Mouse (Mus musculus) kidney, postnatal 14 days (tissue): ENCODE data around the gene Vmn1r168.
"Not testable (repeated sequence)": the region's sequence is repeated elsewhere in the genome, so short reads cannot be mapped to it uniquely, and the experiment has no call there.

Experiments
- DNase-seq: peaks from one replicate; pipeline ENCODE4 v3.0.0; 2022; ENCODE audit warnings: mixed read lengths

Gene Vmn1r168

GRCm38 (mm10) chr7:23539432-23539831 is at the start of gene Vmn1r168:
TSS of gene Vmn1r168 (plus strand) at chr7:23539732.
- DNase-seq = not testable (repeated sequence)

GRCm38 (mm10) chr7:23507106-23507505 is 32.4 kb upstream of the Vmn1r168 start, which contains the start of gene Vmn1r167:
TSS of gene Vmn1r167 (minus strand) at chr7:23507206.
- DNase-seq = not testable (repeated sequence)

GRCm38 (mm10) chr7:23575226-23575625 is 35.7 kb downstream of the Vmn1r168 start, which contains the start of gene Vmn1r169:
TSS of gene Vmn1r169 (plus strand) at chr7:23575526.
- not testable (repeated sequence) for DNase-seq
